ENCODE assay signal across 30 mouse cellular contexts in the genomic region with DNA sequence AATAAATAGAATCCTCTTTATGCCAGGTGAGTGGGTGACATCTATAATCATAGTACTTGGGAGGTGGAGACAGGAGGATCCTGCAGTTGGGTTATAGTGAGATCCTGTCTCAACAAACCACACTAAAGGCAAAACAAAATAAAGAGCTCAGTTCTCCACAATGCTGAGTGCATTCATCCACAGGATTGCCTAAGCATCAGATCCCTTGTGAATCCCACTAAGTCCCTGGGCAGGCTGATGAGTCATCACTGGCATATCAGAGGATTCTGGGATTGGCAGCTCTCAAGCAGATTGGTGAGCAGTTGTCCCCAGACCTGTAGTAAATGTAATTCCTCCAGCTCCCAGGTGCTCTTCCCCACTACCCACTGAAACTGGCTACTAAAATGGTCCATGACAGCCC. TPM values are rescaled to one million over a fixed set of nuclear protein-coding genes. Genes with fewer than 3 reads are reported as not detected.
DNase-seq lines count a peak whose midpoint lies in the region; ATAC-seq and TF ChIP-seq lines count a peak whose summit lies in the region.
"Had no signal": no experiment of that assay in that cellular context is flagged by ENCODE, and none has a peak within 500 bp of the region (broad histone marks: within the 10 kb centered on the region; RNA-seq: fewer than 3 reads in every experiment).

No protein-coding gene starts in this region.

- POLR2A ChIA-PET in Patski (lab: Charles Lee): no interaction called here

- no peaks in the 10 kb centered on the region for H3K9me3 ChIP-seq in forebrain, embryonic 11.5 days (ENCODE audit: control insufficient read depth, low read length)
- no peaks in the 10 kb centered on the region for H3K9me3 ChIP-seq in forebrain, postnatal 0 days (ENCODE audit: low read length)
- H3K9me3 ChIP-seq: embryonic facial prominence, embryonic 12.5 days; embryonic facial prominence, embryonic 15.5 days; forebrain, embryonic 12.5 days; forebrain, embryonic 15.5 days; hindbrain, embryonic 12.5 days; hindbrain, embryonic 15.5 days had no signal

- CTCF ChIA-PET in Patski (lab: Charles Lee): interaction anchor here (0.9 kb wide), 1 partner anchor 11 kb away, joined by 3 read pairs; no protein-coding TSS in a partner anchor

- no peak overlapping the region for H3K4me3 ChIP-seq in forebrain, embryonic 11.5 days (ENCODE audit: low read depth, low read length)
- H3K4me3 ChIP-seq in forebrain, postnatal 0 days (ENCODE audit: low read depth, low read length): no peak overlapping the region
- H3K4me3 ChIP-seq: embryonic facial prominence, embryonic 12.5 days; embryonic facial prominence, embryonic 15.5 days; forebrain, embryonic 12.5 days; forebrain, embryonic 15.5 days; hindbrain, embryonic 12.5 days; hindbrain, embryonic 15.5 days had no signal

- no peak overlapping the region for H3K27ac ChIP-seq in forebrain, embryonic 11.5 days (ENCODE audit: low read depth, low read length)
- H3K27ac ChIP-seq in forebrain, postnatal 0 days (ENCODE audit: low read depth, low read length): no peak overlapping the region
- H3K27ac ChIP-seq: embryonic facial prominence, embryonic 12.5 days; embryonic facial prominence, embryonic 15.5 days; forebrain, embryonic 12.5 days; forebrain, embryonic 15.5 days; hindbrain, embryonic 12.5 days; hindbrain, embryonic 15.5 days had no signal

- TF ChIP-seq CTCF in forebrain, postnatal 0 days (IDR thresholded peaks at IDR 0.05; ENCODE audit: low read depth): no peak
- TF ChIP-seq CTCF in Patski (IDR thresholded peaks at IDR 0.05): no peak

- no peak overlapping the region for H3K4me2 ChIP-seq in forebrain, embryonic 11.5 days (ENCODE audit: low read depth, low read length, severe bottlenecking)
- H3K4me2 ChIP-seq in forebrain, postnatal 0 days (ENCODE audit: low read depth): no peak overlapping the region
- H3K4me2 ChIP-seq: embryonic facial prominence, embryonic 12.5 days; embryonic facial prominence, embryonic 15.5 days; forebrain, embryonic 12.5 days; forebrain, embryonic 15.5 days; heart, embryonic 11.5 days; hindbrain, embryonic 12.5 days; hindbrain, embryonic 15.5 days had no signal

- in situ Hi-C loops in Patski (cut with MboI; ENCODE audit: low pct_unique_long_range_greater_than_20kb): no loop called here

- H3K27me3 ChIP-seq in forebrain, embryonic 11.5 days (ENCODE audit: control insufficient read depth, insufficient read depth, low read length): no peaks in the 10 kb centered on the region
- H3K27me3 ChIP-seq in forebrain, postnatal 0 days (ENCODE audit: insufficient read depth, low read length): no peaks in the 10 kb centered on the region
- no peaks in the 10 kb centered on the region for H3K27me3 ChIP-seq in Patski
- H3K27me3 ChIP-seq: embryonic facial prominence, embryonic 12.5 days; embryonic facial prominence, embryonic 15.5 days; forebrain, embryonic 12.5 days; forebrain, embryonic 15.5 days; hindbrain, embryonic 12.5 days; hindbrain, embryonic 15.5 days had no signal

- H3K36me3 ChIP-seq in forebrain, embryonic 11.5 days (ENCODE audit: control insufficient read depth, insufficient read depth, low read length): no peaks in the 10 kb centered on the region
- peaks cover 2% of the 10 kb centered on the region; the same call in 1 of the 2 replicates for H3K36me3 ChIP-seq in forebrain, postnatal 0 days (ENCODE audit: insufficient read depth)
- H3K36me3 ChIP-seq: embryonic facial prominence, embryonic 12.5 days; embryonic facial prominence, embryonic 15.5 days; forebrain, embryonic 12.5 days; forebrain, embryonic 15.5 days; hindbrain, embryonic 12.5 days had no signal

- DNase-seq in forebrain, embryonic 11.5 days (ENCODE audit: low spot score): peak; percentile 40
- DNase-seq in forebrain, postnatal 0 days: no peak
- DNase-seq in MN1 (ENCODE audit: low spot score) (peak; percentile 33), Patski (ENCODE audit: low read depth, low spot score) (peak; percentile 47)
- DNase-seq in cerebellum, postnatal 25 days: no peak
- DNase-seq: adrenal gland, postnatal 14 days; B cell, adult 2 months; cerebellum, adult 18-20 months; cerebellum, adult 9-10 months; cerebellum, postnatal 14 days; gastrocnemius, postnatal 10 days; gastrocnemius, postnatal 36 days; heart, adult 11 months; kidney, adult 2 months had no signal

- H3K9ac ChIP-seq in forebrain, embryonic 11.5 days (ENCODE audit: low read length): no peak overlapping the region
- no peak overlapping the region for H3K9ac ChIP-seq in forebrain, postnatal 0 days
- H3K9ac ChIP-seq: embryonic facial prominence, embryonic 12.5 days; embryonic facial prominence, embryonic 15.5 days; forebrain, embryonic 12.5 days; forebrain, embryonic 15.5 days; hindbrain, embryonic 12.5 days; hindbrain, embryonic 15.5 days had no signal

- peaks cover 3% of the 10 kb centered on the region; the same call in 1 of the 2 replicates for H3K4me1 ChIP-seq in forebrain, embryonic 11.5 days (replicated peaks; ENCODE audit: control insufficient read depth, insufficient read depth, low read length)
- peaks cover 14% of the 10 kb centered on the region for H3K4me1 ChIP-seq in forebrain, postnatal 0 days (ENCODE audit: insufficient read depth)

- ATAC-seq in forebrain, embryonic 11.5 days (replicated peaks; ENCODE audit: low FRiP score): no peak
- ATAC-seq in forebrain, postnatal 0 days: no peak
- ATAC-seq in Patski: no peak
- ATAC-seq in megakaryocyte, adult 5-6 weeks (ENCODE audit: poor library complexity, severe bottlenecking): no peak
- ATAC-seq: activated CD4-positive, CD25-positive, alpha-beta regulatory T cell, adult 4 months; CD4-positive, CD25-positive, alpha-beta regulatory T cell, adult 4 months; forebrain, embryonic 15.5 days; intestine, postnatal 0 days had no signal

RNA-seq across cellular contexts. Expression of a gene that starts 3.4 kb away (rescaled TPM):
- polyA plus RNA-seq in forebrain, embryonic 11.5 days (2014; fragmentation: Nextera tagmentation; extraction: Ambion mirVana): 22.8 and 23.8 TPM in 2 replicates
- 61.9 and 78.1 TPM in 2 replicates for total RNA-seq in forebrain, postnatal 0 days (2014; rRNA removed)
- 37.6 and 46.3 TPM in 2 replicates for polyA plus RNA-seq in forebrain, postnatal 0 days (2015; fragmentation: Nextera tagmentation; extraction: Ambion mirVana)
- polyA plus RNA-seq in Patski (2021): 0.46 TPM
- total RNA-seq in megakaryocyte, adult 5-6 weeks (2015): 0.07 TPM in 1 of 2 replicates, not detected in the other
- 0.22 TPM in 1 of 2 replicates, not detected in the other for total RNA-seq in megakaryocyte, adult 5-6 weeks (2017)
- total RNA-seq: hematopoietic stem cell, adult 5-6 weeks had no signal

RNA-seq across cellular contexts. Expression of a gene that starts 32.0 kb away (rescaled TPM):
- 69.1 and 71.3 TPM in 2 replicates for polyA plus RNA-seq in forebrain, embryonic 11.5 days (2014; fragmentation: Nextera tagmentation; extraction: Ambion mirVana)
- total RNA-seq in forebrain, postnatal 0 days (2014; rRNA removed): 32.1 and 34.5 TPM in 2 replicates
- 25.7 and 32.2 TPM in 2 replicates for polyA plus RNA-seq in forebrain, postnatal 0 days (2015; fragmentation: Nextera tagmentation; extraction: Ambion mirVana)
- 37.2 TPM for polyA plus RNA-seq in Patski (2021)
- 35.2 and 46.1 TPM in 2 replicates for total RNA-seq in megakaryocyte, adult 5-6 weeks (2015)
- total RNA-seq in megakaryocyte, adult 5-6 weeks (2017): 49.2 and 57.1 TPM in 2 replicates

RNA-seq across cellular contexts. Expression of a gene that starts 36.1 kb away (rescaled TPM):
- polyA plus RNA-seq in forebrain, embryonic 11.5 days (2014; fragmentation: Nextera tagmentation; extraction: Ambion mirVana): 0.35 and 0.63 TPM in 2 replicates
- total RNA-seq in forebrain, postnatal 0 days (2014; rRNA removed): not detected in 2 replicates
- polyA plus RNA-seq in forebrain, postnatal 0 days (2015; fragmentation: Nextera tagmentation; extraction: Ambion mirVana): 0.06 and 0.10 TPM in 2 replicates
- 0.03 TPM for polyA plus RNA-seq in Patski (2021)
- 2.5 and 3.3 TPM in 2 replicates for total RNA-seq in megakaryocyte, adult 5-6 weeks (2015)
- total RNA-seq in megakaryocyte, adult 5-6 weeks (2017): 3.2 and 3.7 TPM in 2 replicates
- total RNA-seq: MEL had no signal

RNA-seq across cellular contexts. Expression of a gene that starts 48.4 kb away (rescaled TPM):
- 0.15 TPM in 1 of 2 replicates, not detected in the other for polyA plus RNA-seq in forebrain, embryonic 11.5 days (2014; fragmentation: Nextera tagmentation; extraction: Ambion mirVana)
- 3.9 and 5.4 TPM in 2 replicates for total RNA-seq in forebrain, postnatal 0 days (2014; rRNA removed)
- polyA plus RNA-seq in forebrain, postnatal 0 days (2015; fragmentation: Nextera tagmentation; extraction: Ambion mirVana): 8.7 and 11.8 TPM in 2 replicates
- not detected for polyA plus RNA-seq in Patski (2021)
- total RNA-seq in megakaryocyte, adult 5-6 weeks (2015): not detected in 2 replicates
- total RNA-seq in megakaryocyte, adult 5-6 weeks (2017): 0.12 TPM in 1 of 2 replicates, not detected in the other
- total RNA-seq: adrenal gland, postnatal 14 days; common myeloid progenitor, adult 5-6 weeks; gastrocnemius, adult 18-20 months; gastrocnemius, postnatal 36 days; heart, postnatal 25 days; hematopoietic stem cell, adult 5-6 weeks had no signal
- polyA plus RNA-seq: activated CD4-positive, CD25-positive, alpha-beta regulatory T cell, adult 4 months; CD4-positive, CD25-positive, alpha-beta regulatory T cell, adult 4 months; embryonic facial prominence, embryonic 12.5 days had no signal

Comparison
In these comparisons a context has a peak if more than half of its experiments do, and no peak if none do; other contexts are left out.
1. DNase-seq: peak in forebrain, embryonic 11.5 days (single experiment), MN1 (single experiment) and Patski (single experiment); none in forebrain, postnatal 0 days (single experiment) and cerebellum, postnatal 25 days (0 of 2).
2. RNA of a gene that starts 3.4 kb away (polyA plus RNA-seq): 37.6 to 46.3 TPM in forebrain, postnatal 0 days and 22.8 to 23.8 TPM in forebrain, embryonic 11.5 days; 0.46 TPM in Patski (single experiment); every median in the first group is over 10 times any median in the second.